Mouse (Mus musculus) spleen, postnatal 36 days (tissue): ENCODE measurements around the gene Tnfaip8l2.

ENCODE experiments used
- DNase-seq, 2 experiments: peaks; one replicate each; pipeline ENCODE4 v3.0.0; 2022; ENCODE audit warnings: low spot score in 2 of 2, mixed read lengths in 1 of 2

Gene Tnfaip8l2

GRCm38 (mm10) chr3:95141952-95142616 lies at the start of gene Tnfaip8l2:
TSS of gene Tnfaip8l2 (minus strand) at chr3:95142360.
- DNase-seq: peak; percentile 84 to 88

DNA sequence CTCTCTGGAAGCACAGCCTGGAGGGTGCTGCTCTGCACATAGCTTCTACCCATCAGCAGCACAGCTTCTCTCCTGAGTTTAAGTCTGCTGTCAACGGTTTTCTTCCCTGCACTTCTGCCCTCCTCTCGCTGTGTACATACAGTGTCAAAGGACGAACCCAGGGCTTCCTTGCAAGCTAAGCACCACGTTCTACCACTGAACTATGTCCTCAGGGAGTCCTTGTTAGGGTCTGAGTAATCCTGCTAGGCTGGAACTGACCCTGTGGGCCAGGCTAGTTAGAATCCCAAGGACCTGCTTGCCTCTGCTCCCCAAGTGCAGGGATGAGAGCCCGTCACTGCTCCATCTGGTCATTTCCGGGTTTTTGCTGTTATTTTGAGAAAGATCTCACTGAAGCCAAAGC lies 44.7 kb upstream of the Tnfaip8l2 start:
- no peak for DNase-seq

GRCm38 (mm10) chr3:95186100-95186499 lies 43.9 kb upstream of the Tnfaip8l2 start:
- DNase-seq: no peak

DNA sequence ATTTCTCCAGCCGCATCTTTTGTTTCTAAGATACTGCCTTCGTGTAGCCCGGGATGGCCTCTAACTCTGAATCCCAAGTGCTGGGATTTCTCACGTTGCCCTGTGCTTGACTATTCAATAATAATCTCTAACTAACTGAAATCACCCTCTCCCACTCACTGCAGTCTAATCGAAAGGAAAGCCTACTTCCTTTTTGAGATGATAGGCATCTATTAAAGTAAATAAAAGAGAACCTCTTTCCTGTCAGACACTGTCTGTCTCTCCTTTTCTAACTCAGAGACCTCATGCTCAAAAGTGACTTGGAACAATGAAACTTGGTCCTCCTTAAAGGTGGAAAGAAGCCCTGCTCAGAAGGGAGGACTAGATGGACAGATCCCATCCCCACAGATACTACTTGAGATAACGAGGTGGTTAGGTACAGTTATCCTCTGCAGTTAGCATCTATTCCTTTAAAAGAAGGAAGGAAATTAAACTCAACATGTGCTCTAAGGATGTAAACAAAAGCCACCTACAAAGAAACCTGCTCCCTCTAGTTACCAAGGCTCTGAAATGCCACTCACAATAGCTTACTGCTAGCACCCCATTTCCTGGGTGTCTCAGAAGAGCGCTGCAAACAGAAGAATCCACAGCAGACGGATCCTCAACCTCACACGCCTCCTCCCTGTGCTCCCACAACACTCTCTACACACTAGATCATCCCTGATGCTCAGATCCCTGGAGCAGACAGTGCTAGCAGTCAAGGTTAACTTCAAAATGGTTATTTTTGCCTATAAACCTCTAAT lies 42.8 kb upstream of the Tnfaip8l2 start:
- no peak for DNase-seq

DNA sequence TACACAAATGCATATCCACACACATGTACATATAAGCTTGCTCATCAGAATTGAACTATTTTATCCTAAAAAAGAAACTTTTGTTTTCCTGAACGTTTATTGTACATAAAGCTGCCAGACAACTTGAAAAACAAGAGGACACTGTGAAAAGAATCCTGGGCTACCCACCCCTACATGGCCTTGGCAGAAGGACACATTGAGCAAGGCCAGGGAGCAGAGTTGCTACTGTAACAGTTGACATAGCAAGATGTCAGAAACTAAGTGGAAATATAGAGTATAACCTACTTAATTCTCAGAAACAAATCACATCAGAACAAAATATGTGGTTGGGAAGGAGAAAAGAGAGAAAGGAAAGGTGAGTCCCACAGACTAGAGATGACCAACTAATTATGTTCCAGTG lies 39.7 kb upstream of the Tnfaip8l2 start:
- DNase-seq: no peak

DNA sequence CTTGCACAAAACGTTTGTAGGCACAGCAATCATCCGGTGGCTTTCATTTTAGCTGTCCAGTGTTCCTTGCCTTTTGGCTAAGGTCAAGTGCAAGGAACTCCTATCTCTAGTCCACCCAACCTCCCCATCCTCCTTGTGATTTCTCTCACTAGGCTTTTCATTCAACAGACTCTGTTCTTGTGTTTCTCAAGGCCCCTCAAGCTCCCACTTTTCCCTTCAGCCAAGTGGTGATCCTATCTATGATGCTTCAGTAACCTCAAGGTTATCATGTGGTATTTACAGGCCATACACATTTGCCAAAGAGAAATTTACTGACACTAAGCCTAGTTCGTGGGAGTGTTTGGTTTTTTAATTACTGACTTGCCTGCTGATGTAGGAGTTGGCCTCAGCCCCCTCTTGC lies 37.7 kb upstream of the Tnfaip8l2 start:
- DNase-seq: no peak

DNA sequence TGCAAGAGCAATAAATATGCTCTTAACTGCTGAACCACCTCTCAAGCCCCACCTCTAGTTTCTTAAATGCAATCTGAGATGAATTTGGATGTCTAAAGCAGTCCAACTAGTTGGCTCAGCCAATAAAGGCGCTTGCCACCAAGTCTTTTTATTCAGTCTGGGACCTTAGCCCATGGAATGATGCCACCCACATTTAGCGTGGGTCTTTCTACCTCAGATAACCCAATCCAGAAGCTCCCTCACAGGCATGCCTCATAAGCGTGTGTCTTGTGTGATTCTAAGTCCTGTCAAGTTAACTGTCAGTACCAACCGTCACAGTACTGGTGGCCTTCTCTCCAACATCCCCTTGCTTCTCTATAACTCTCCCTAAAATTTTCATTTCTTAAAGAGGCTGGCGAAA lies 36.8 kb upstream of the Tnfaip8l2 start:
- DNase-seq: no peak

DNA sequence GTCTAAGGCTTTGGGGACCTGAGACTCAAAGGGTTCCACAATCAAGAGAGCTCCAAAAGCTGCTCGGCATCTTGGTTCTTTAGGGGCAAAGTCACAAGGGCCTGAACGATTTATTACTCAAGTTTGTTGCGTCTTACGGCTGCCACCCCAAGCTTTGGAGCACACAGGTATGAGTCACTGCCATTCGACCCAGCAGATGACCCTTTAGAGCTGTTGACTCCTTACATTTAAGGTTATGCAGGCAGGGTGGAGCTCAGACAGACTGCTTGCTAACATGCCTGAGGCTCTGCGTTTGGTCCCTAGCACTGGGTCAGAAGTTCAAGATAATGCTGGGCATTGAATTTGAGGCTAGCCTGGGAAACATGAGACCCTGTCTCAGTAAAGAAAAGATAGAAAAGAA lies 35.4 kb upstream of the Tnfaip8l2 start:
- DNase-seq: no peak

DNA sequence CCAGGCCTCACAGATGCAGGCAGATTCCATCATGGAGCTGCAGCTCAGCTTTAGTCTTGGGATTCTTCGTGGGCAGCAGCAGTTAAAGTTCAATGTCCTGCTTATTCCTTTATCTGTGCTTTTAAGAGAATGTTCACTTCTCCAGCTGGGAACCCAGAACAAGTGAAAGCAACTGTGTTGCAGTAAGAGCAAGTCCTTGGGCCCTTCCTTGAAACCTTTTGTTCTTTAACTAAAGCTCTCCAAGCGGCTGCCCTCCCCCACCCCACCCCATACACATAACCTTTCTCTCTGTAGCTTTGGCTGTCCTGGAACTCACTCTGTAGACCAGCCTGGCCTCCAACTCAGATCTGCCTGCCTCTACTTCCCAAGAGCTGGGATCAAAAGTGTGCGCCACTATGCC lies 34.3 kb upstream of the Tnfaip8l2 start:
- DNase-seq: no peak

GRCm38 (mm10) chr3:95174011-95174592 lies 31.9 kb upstream of the Tnfaip8l2 start:
- DNase-seq: peak; percentile 72 to 77

GRCm38 (mm10) chr3:95173256-95173949 lies 31.2 kb upstream of the Tnfaip8l2 start:
- no peak for DNase-seq

- no peak for DNase-seq
Observed at GRCm38 (mm10) chr3:95172526-95173255, 30.5 kb upstream of the Tnfaip8l2 start.

- DNase-seq: no peak
Observed at GRCm38 (mm10) chr3:95171105-95171504, 28.9 kb upstream of the Tnfaip8l2 start.

DNA sequence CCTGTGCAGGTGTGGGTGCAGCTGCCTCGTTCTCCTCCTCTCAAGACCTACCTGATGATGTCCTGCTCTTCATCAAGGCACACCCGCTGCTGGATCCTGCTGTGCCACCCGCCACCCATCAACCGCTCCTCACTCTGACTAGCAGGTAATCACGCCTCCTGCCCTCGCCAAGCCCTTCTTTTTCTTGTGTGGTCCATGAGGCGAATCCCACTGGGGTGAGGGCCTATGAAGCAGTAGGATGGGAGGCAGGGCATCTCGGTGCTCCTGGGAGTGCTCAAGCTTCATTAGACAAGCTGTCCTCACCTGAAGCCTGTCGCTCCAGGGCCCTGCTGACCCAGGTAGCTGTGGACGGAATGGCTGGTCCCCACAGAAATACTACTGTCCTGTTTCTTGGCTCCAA lies 27.8 kb upstream of the Tnfaip8l2 start:
- no peak for DNase-seq

- DNase-seq: no peak
Observed at GRCm38 (mm10) chr3:95164840-95165239, 22.7 kb upstream of the Tnfaip8l2 start.

- no peak for DNase-seq
Observed at GRCm38 (mm10) chr3:95164256-95164550, 22.0 kb upstream of the Tnfaip8l2 start.

DNA sequence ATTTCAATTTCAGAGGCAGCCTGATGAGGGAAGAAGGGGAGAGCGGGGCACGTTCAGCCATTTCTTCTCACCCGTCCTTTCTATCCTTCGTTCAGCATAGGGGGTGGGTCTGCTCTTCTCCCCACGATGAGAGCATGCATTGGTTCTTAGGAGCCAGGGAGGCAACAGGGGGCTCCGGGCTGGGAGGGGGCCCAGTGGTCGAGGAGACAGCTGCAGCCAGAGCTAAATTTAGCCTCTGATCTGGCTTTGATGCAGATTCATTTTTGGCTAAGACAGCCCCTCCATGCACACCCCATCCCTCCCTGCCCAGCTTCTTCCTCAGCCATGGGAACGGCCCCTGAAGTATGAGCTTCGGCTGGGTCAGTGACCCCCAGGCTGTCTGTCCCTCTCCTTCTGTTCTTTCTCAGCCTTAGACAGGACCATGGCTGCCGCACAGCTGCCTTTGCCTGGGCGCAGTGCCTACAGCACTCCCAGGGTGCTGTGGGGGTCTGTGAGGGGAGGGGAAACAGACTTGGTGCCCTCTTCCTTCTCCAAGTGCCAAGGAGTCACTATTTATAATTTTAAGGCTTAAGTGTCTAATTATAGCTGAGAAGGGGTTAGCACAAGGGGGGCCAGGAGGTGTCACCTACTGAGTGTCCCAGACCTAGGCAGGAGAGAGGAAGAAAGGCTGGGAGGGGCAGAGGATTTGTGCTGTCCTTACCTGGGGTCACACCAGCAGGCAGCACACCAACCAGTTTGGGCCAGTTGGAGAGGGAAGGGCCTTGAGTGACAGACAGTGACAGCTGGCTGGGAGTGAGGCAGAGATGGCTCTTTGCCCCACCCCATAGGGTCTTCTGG lies 21.5 kb upstream of the Tnfaip8l2 start:
- no peak for DNase-seq

DNA sequence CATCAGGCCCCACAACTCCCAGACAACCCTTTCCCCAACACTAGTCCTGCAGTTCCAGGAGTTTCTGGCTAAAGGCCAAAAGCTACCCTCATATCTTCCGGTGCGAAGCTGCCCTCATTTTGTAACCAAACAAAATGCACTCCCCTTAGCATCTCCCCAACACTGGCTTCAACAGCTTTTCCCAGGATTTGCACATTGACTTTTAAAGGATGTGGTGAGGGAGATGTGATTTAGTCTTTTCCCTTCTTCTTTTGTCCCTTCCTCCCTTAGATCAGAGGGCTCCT lies 20.1 kb upstream of the Tnfaip8l2 start:
- DNase-seq: no peak

DNA sequence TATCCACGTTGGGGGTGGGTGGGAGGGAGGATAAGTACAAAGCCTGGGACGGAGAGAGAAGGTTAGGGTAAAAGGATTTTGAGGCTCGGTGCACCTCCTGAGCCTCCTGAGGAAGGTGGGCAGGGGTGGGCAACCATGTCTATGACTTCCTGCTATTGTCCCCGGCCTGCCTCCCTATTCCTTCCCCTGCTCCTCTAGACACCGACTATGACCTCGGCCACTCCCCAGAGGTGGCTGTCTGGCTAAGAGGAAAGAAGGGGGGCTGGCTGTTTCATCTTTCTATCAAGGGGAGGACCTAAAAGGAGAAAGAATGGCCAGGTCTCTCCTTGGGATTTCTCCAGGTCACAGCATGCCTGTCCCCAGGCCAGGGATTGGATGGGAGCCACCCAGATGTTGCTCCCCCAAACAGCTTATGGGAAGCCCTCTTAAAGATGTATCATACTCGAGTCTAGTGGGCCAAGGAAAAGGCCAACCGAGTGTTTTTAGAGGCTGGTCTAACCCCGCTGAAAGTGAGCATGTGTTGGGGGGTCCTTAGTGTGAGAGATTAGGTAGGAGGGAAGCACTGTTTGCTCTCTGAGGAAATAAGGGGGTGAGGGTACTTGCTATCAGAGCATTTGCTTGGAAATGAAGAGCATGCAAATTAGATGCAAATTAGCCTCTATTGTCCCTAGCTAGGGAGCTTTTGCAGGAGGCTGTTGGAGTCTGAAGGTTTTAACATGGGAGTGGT lies 19.6 kb upstream of the Tnfaip8l2 start:
- DNase-seq: no peak

- no peak for DNase-seq
Observed at GRCm38 (mm10) chr3:95161041-95161551, 18.9 kb upstream of the Tnfaip8l2 start.
